Mouse (Mus musculus) liver, adult (tissue): ENCODE results near the gene Sparc.

ENCODE experiments used
- GATA4 ChIP-seq: IDR thresholded peaks from 2 replicates; pipeline ENCODE4 v1.6.1; 2014; ENCODE audit warnings: mild to moderate bottlenecking, low read length; ENCODE audit not compliant: insufficient replicate concordance

Gene Sparc

DNA sequence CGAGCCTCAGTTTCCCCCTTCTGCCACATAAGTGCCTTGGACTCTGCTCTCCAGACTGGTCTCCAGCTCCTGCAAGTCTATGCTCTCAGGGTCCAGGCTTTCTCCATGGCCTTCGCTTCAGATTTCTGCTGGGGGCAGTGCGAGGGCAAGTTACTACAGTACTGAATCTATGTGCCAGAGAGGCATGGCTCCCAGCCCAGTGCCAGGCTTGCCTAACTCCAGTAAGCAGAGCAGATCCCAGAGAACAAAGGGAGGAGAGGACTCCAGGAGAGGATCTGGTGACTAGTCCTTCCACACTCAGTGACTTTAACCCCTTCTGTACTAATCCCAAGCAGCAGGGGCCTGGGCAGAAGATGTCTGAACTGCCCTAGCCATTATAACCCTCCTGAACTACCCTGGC is 58.3 kb downstream of the Sparc start:
- no peak for TF ChIP-seq GATA4

DNA sequence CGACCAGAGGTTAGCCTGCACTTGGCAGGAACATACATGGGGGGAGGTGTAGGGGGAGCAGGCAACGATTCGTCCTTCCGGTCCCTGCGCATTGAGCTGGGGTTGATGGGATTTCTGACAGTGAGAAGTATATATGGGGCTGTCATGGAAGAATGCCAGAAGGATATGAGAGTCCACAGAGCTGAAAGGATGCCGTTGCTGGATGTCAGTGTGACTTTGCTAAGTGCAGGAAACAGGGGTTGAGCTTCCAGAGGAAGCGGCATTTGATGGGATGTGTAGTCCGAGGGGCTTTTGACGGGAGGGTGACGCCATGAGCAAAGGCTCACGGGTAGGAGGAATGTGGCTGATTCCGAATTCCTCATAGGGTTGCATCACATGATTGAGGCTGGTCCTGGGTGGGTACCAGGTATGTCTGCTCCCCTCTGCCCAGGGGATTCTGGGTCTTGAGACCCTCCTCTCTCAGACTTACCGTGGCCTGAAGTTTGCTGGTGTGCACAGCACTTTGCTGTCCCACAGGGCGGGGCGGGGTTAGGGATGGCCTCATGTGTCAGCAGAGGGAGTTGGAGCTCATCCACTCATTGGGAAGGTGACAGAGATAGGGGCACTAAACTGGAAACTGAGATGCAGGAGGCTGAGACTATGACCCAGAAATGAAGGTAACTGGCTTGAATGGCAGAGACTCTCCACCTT is 64.7 kb downstream of the Sparc start:
- no peak for TF ChIP-seq GATA4

DNA sequence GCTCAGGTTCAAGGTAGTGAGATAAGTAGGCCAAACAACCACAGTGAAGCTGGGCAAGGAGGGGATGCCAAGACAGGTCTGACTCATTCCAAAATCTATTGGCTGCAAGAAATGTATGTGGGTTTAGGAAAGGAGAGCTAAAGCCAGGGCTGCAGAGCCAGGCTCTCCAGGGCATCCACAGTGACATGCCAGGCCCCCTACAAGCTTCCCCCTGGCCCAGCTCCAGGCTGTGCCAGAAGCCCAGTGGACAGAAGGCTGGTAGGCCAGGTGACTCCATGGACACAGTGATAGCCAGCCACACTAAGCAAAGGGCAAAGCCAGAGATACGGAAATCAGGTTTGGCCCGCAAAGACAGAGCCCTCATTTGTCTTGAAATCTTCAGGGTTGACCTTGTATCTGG is 66.1 kb downstream of the Sparc start:
- TF ChIP-seq GATA4: no peak
